Comparison of ENCODE assay signal across 9 mouse cellular contexts in the genomic region with DNA sequence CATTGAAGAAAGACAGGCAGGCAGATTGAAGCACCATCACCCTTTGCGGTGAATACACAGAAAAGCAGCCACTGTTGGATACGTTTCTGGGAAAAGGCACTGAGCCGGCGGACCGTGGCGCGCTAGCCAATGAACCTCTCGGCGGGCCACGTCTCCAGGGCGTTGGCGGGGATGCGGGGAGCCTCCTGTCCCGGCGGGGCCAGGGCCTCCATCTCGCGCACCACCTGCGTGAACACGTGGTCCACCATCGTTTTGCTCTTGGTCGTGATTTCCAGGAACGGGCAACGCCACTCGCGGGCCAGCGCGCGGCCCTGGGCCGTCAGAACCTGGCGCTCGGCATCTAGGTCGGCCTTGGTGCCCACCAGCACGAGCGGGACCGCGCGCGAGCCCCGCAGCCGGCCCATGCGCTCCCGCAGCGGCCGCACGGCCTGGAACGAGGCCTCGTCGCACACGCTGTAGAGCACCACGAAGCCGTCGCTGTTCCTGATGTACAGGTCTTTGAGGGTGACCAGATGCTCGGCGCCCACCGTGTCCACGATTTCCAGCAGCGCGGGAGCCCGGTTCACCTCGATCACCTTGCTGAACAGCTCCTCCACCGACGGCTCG. TPM values are rescaled to one million over a fixed set of nuclear protein-coding genes. Genes with fewer than 3 reads are reported as not detected.
DNase-seq lines count a peak whose midpoint lies in the region; ATAC-seq lines count a peak whose summit lies in the region.
"Had no signal": no experiment of that assay in that cellular context is flagged by ENCODE, and none has a peak within 500 bp of the region (broad histone marks: within the 10 kb centered on the region; RNA-seq: fewer than 3 reads in every experiment).

No protein-coding gene starts in this region.

- H3K9me3 ChIP-seq in heart, embryonic 14.5 days (ENCODE audit: control insufficient read depth, low read length) = no peaks in the 10 kb centered on the region
- H3K9me3 ChIP-seq in hindbrain, embryonic 15.5 days = no peaks in the 10 kb centered on the region
- no peaks in the 10 kb centered on the region for H3K9me3 ChIP-seq in midbrain, embryonic 14.5 days (ENCODE audit: control insufficient read depth, low read length)

- H3K4me1 ChIP-seq in heart, embryonic 14.5 days (ENCODE audit: control insufficient read depth in 2 of 2, insufficient read depth in 2 of 2, low read length in 2 of 2) = peaks cover 3 to 21% of the 10 kb centered on the region in 2 experiments
- H3K4me1 ChIP-seq in hindbrain, embryonic 15.5 days (replicated peaks) = peaks cover 23% of the 10 kb centered on the region
- peaks cover 8% of the 10 kb centered on the region; the same call in 1 of the 2 replicates for H3K4me1 ChIP-seq in midbrain, embryonic 14.5 days (ENCODE audit: control insufficient read depth, insufficient read depth, low read length)

- peak overlapping the region; percentile 91 for H3K4me2 ChIP-seq in heart, embryonic 14.5 days (ENCODE audit: low read length)
- peak overlapping the region; percentile 62 for H3K4me2 ChIP-seq in hindbrain, embryonic 15.5 days
- peak overlapping the region; percentile 57 for H3K4me2 ChIP-seq in midbrain, embryonic 14.5 days (ENCODE audit: low read length)

- H3K9ac ChIP-seq in heart, embryonic 14.5 days (ENCODE audit: low read length) = peak overlapping the region; percentile 60
- H3K9ac ChIP-seq in hindbrain, embryonic 15.5 days = 0 out of 2 replicates have a peak overlapping the region, but pooled peaks have one; percentile 13
- peak overlapping the region; percentile 29; the same call in 1 of the 2 replicates for H3K9ac ChIP-seq in midbrain, embryonic 14.5 days (replicated peaks; ENCODE audit: low read length)

- H3K27ac ChIP-seq in heart, embryonic 14.5 days (replicated peaks in 1 of 2; ENCODE audit: control insufficient read depth in 1 of 2, insufficient read depth in 1 of 2, low read depth in 2 of 2, low read length in 2 of 2) = no peak overlapping the region
- H3K27ac ChIP-seq in hindbrain, embryonic 15.5 days (replicated peaks) = no peak overlapping the region
- H3K27ac ChIP-seq in midbrain, embryonic 14.5 days (replicated peaks; ENCODE audit: low read depth, low read length) = no peak overlapping the region

- peaks cover 63% of the 10 kb centered on the region for H3K27me3 ChIP-seq in heart, embryonic 14.5 days (ENCODE audit: control insufficient read depth, insufficient read depth, low read length)
- peaks cover 52% of the 10 kb centered on the region for H3K27me3 ChIP-seq in hindbrain, embryonic 15.5 days
- peaks cover 37% of the 10 kb centered on the region for H3K27me3 ChIP-seq in midbrain, embryonic 14.5 days (ENCODE audit: control insufficient read depth, insufficient read depth, low read length)

- no peak for DNase-seq in heart, postnatal 4 days
- peak; percentile 50 for DNase-seq in embryo, embryonic 10.5 days (ENCODE audit: low spot score)
- DNase-seq in midbrain, embryonic 14.5 days = peak; percentile 37
- DNase-seq in frontal cortex, postnatal 25 days (ENCODE audit: low spot score in 2 of 2) = no peak
- DNase-seq in frontal cortex, postnatal 14 days (ENCODE audit: low spot score in 2 of 2) = no peak
- no peak for DNase-seq in left cerebral cortex, adult 18-20 months (ENCODE audit: low spot score in 2 of 2)

- 1% methylated on average over 63 of the region's 63 CpGs for WGBS in heart, embryonic 14.5 days
- under 1% methylated on average over 63 of the region's 63 CpGs for WGBS in hindbrain, embryonic 15.5 days
- under 1% methylated on average over 63 of the region's 63 CpGs for whole genome bisulfite sequencing in midbrain, embryonic 14.5 days

- ATAC-seq in heart, embryonic 14.5 days (ENCODE audit: insufficient number of reproducible peaks, insufficient read depth, low FRiP score, low read depth) = no peak
- ATAC-seq in hindbrain, embryonic 15.5 days (ENCODE audit: low FRiP score, low read depth) = peak; percentile 56; the same call in 1 of the 2 replicates
- ATAC-seq in midbrain, embryonic 14.5 days (ENCODE audit: low FRiP score, low TSS enrichment) = no peak

- H3K4me3 ChIP-seq in heart, embryonic 14.5 days (ENCODE audit: control insufficient read depth in 1 of 2, insufficient read depth in 1 of 2, low read depth in 1 of 2, low read length in 2 of 2) = peak overlapping the region; percentile 48 to 53
- peak overlapping the region; percentile 38 for H3K4me3 ChIP-seq in hindbrain, embryonic 15.5 days
- peak overlapping the region; percentile 37 for H3K4me3 ChIP-seq in midbrain, embryonic 14.5 days (replicated peaks; ENCODE audit: low read depth, low read length)

- no peaks in the 10 kb centered on the region for H3K36me3 ChIP-seq in heart, embryonic 14.5 days (ENCODE audit: control insufficient read depth, insufficient read depth, low read length)
- no peaks in the 10 kb centered on the region for H3K36me3 ChIP-seq in hindbrain, embryonic 15.5 days
- no peaks in the 10 kb centered on the region for H3K36me3 ChIP-seq in midbrain, embryonic 14.5 days (ENCODE audit: control insufficient read depth, insufficient read depth, low read length)
- H3K36me3 ChIP-seq: G1E had no signal

RNA-seq across cellular contexts. Expression of a gene that starts 0.5 kb away (rescaled TPM):
- polyA plus RNA-seq in heart, embryonic 14.5 days (2014; fragmentation: Nextera tagmentation; extraction: Ambion mirVana) = 1.1 and 1.4 TPM in 2 replicates
- 1 to 10 TPM in 1 of 2 experiments, under 1 TPM in 1; 0.88 to 1.6 TPM for total RNA-seq in heart, postnatal 4 days (2021)
- polyA plus RNA-seq in hindbrain, embryonic 15.5 days (2015; fragmentation: Nextera tagmentation; extraction: Ambion mirVana) = 3.1 and 3.4 TPM in 2 replicates
- 1.5 and 1.9 TPM in 2 replicates for polyA plus RNA-seq in midbrain, embryonic 14.5 days (2014; fragmentation: Nextera tagmentation; extraction: Ambion mirVana)
- 1 to 10 TPM; 3.4 to 5.0 TPM for total RNA-seq in left cerebral cortex, adult 18-20 months (2021)
- polyA plus RNA-seq: G1E had no signal

RNA-seq across cellular contexts. Expression of a gene that starts 42.9 kb away (rescaled TPM):
- 5.5 and 6.9 TPM in 2 replicates for polyA plus RNA-seq in heart, embryonic 14.5 days (2014; fragmentation: Nextera tagmentation; extraction: Ambion mirVana)
- total RNA-seq in heart, postnatal 4 days (2021) = 10 to 100 TPM; 19.1 to 23.3 TPM
- 0.49 and 1.6 TPM in 2 replicates for polyA plus RNA-seq in hindbrain, embryonic 15.5 days (2015; fragmentation: Nextera tagmentation; extraction: Ambion mirVana)
- 0.28 and 0.82 TPM in 2 replicates for polyA plus RNA-seq in midbrain, embryonic 14.5 days (2014; fragmentation: Nextera tagmentation; extraction: Ambion mirVana)
- total RNA-seq in left cerebral cortex, adult 18-20 months (2021) = 1 to 10 TPM in 1 of 2 experiments, under 1 TPM in 1; 0.51 to 1.0 TPM

RNA-seq across cellular contexts. Expression of a gene that starts 52.7 kb away (rescaled TPM):
- 364 and 377 TPM in 2 replicates for polyA plus RNA-seq in heart, embryonic 14.5 days (2014; fragmentation: Nextera tagmentation; extraction: Ambion mirVana)
- 100 to 1,000 TPM; 240 to 258 TPM for total RNA-seq in heart, postnatal 4 days (2021)
- 490 and 510 TPM in 2 replicates for polyA plus RNA-seq in hindbrain, embryonic 15.5 days (2015; fragmentation: Nextera tagmentation; extraction: Ambion mirVana)
- polyA plus RNA-seq in midbrain, embryonic 14.5 days (2014; fragmentation: Nextera tagmentation; extraction: Ambion mirVana) = 486 and 550 TPM in 2 replicates
- total RNA-seq in left cerebral cortex, adult 18-20 months (2021) = 100 to 1,000 TPM; 247 to 250 TPM

Comparison
In these comparisons a context has a peak if more than half of its experiments do, and no peak if none do; other contexts are left out.
1. DNase-seq: peak in embryo, embryonic 10.5 days (single experiment) and midbrain, embryonic 14.5 days (single experiment); none in heart, postnatal 4 days (single experiment), frontal cortex, postnatal 25 days (0 of 2), frontal cortex, postnatal 14 days (0 of 2) and left cerebral cortex, adult 18-20 months (0 of 2).
2. Peak in every context shown above with its lines, with median percentiles within 50 percentile points of each other: H3K4me2 ChIP-seq, H3K4me3 ChIP-seq and H3K9ac ChIP-seq.